Mouse (Mus musculus): ENCODE measurements around the gene Epn1. TPM values are rescaled to one million over a fixed set of nuclear protein-coding genes. Genes with fewer than 3 reads are reported as not detected.
"Not testable (repeated sequence)": the region's sequence is repeated elsewhere in the genome, so short reads cannot be mapped to it uniquely, and the experiment has no call there.

Epn1 gene
- polyA plus RNA-seq, 1 experiment from 2014 or later: 69.1 TPM

GRCm38 (mm10) chr7:5060944-5061773, 18.9 kb upstream of the Epn1 start:
- H3K36me3 ChIP-seq: peaks cover 21% of the 10 kb centered on the region
- under 1% methylated on average over 60 of the region's 60 CpGs for WGBS

GRCm38 (mm10) chr7:5061774-5062359, 18.2 kb upstream of the Epn1 start, which contains the start of gene U2af2:
Gene U2af2, plus strand, starts transcription at chr7:5062143.
- H3K36me3 ChIP-seq: peaks cover 28% of the 10 kb centered on the region
- peaks cover 23% of the 10 kb centered on the region for H3K27me3 ChIP-seq (ENCODE audit: low read depth, poor library complexity, severe bottlenecking)
- H3K4me1 ChIP-seq: peaks cover 39% of the 10 kb centered on the region
- peak; percentile 98 for DNase-seq (ENCODE audit: low spot score)
- H3K4me3 ChIP-seq: peak within 1 kb of the TSS; percentile 65
- peak within 1 kb of the TSS; percentile 97 for H3K27ac ChIP-seq
- H3K9me3 ChIP-seq (replicated peaks): no peaks in the 10 kb centered on the region; the same call in 1 of the 2 replicates
- WGBS: under 1% methylated on average over 63 of the region's 65 CpGs

More at GRCm38 (mm10) chr7:5060944-5061773, 18.9 kb upstream of the Epn1 start:
- peak overlapping the region; percentile 97 for H3K27ac ChIP-seq
- H3K4me3 ChIP-seq: peak overlapping the region; percentile 65
- H3K27me3 ChIP-seq (ENCODE audit: low read depth, poor library complexity, severe bottlenecking): peaks cover 30% of the 10 kb centered on the region
- H3K9me3 ChIP-seq (replicated peaks): no peaks in the 10 kb centered on the region; the same call in 1 of the 2 replicates
- peaks cover 44% of the 10 kb centered on the region for H3K4me1 ChIP-seq
- DNase-seq (ENCODE audit: low spot score): peak; percentile 93

GRCm38 (mm10) chr7:5062360-5063001, 17.6 kb upstream of the Epn1 start:
- DNase-seq (ENCODE audit: low spot score): peak; percentile 86
- Histone ChIP-seq H3K27me3 (ENCODE audit: low read depth, poor library complexity, severe bottlenecking) (peaks cover 17% of the 10 kb centered on the region), H3K9me3 (replicated peaks) (no peaks in the 10 kb centered on the region), H3K4me1 (peaks cover 33% of the 10 kb centered on the region), H3K27ac (peak overlapping the region; percentile 97), H3K36me3 (peaks cover 34% of the 10 kb centered on the region), H3K4me3 (peak overlapping the region; percentile 65)
- WGBS: under 1% methylated on average over 49 of the region's 51 CpGs

DNA sequence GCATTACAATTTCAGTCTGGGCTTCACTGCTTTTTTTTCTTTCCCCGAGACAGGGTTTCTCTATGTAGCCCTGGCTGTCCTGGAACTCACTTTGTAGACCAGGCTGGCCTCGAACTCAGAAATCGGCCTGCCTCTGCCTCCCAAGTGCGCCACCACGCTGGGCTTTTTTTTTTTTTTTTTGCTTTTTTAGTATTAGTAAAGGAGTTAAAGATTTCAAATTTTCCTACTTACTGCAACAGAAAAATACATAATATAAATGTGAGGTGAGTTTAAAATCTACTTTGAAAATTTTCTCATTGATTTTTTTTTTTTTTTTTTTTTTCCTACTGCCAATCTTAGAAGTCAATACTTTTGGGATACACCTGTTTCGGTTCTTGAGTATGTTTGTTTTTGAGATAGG, 15.1 kb upstream of the Epn1 start:
- H3K4me1 ChIP-seq: peaks cover 30% of the 10 kb centered on the region
- H3K4me3 ChIP-seq: 0 out of 2 replicates have a peak overlapping the region, but pooled peaks have one; percentile 65
- no peak overlapping the region for H3K27ac ChIP-seq
- no peak for DNase-seq (ENCODE audit: low spot score)
- no peaks in the 10 kb centered on the region for H3K9me3 ChIP-seq (replicated peaks)
- H3K36me3 ChIP-seq: peaks cover 58% of the 10 kb centered on the region
- no peaks in the 10 kb centered on the region for H3K27me3 ChIP-seq (ENCODE audit: low read depth, poor library complexity, severe bottlenecking)
- WGBS: 95% methylated on average over 6 of the region's 6 CpGs

- Histone ChIP-seq H3K27ac (no peak overlapping the region), H3K36me3 (peaks cover 98% of the 10 kb centered on the region), H3K9me3 (replicated peaks) (no peaks in the 10 kb centered on the region), H3K4me3 (no peak overlapping the region), H3K27me3 (ENCODE audit: low read depth, poor library complexity, severe bottlenecking) (no peaks in the 10 kb centered on the region), H3K4me1 (no peaks in the 10 kb centered on the region)
- no peak for DNase-seq (ENCODE audit: low spot score)
- 89% methylated on average over 1 of the region's 1 CpGs for WGBS
Measured at GRCm38 (mm10) chr7:5073586-5073985, 6.4 kb upstream of the Epn1 start.

- DNase-seq (ENCODE audit: low spot score): no peak
- peaks cover 95% of the 10 kb centered on the region for H3K36me3 ChIP-seq
- H3K4me1 ChIP-seq: peaks cover 3% of the 10 kb centered on the region; the same call in 1 of the 2 replicates
- no peak overlapping the region for H3K4me3 ChIP-seq
- no peak overlapping the region for H3K27ac ChIP-seq
- no peaks in the 10 kb centered on the region for H3K9me3 ChIP-seq (replicated peaks)
- 95% methylated on average over 5 of the region's 5 CpGs for WGBS
- no peaks in the 10 kb centered on the region for H3K27me3 ChIP-seq (ENCODE audit: low read depth, poor library complexity, severe bottlenecking)
Measured at GRCm38 (mm10) chr7:5074984-5075383, 5.1 kb upstream of the Epn1 start.

- Histone ChIP-seq H3K9me3 (replicated peaks) (no peaks in the 10 kb centered on the region), H3K4me1 (peaks cover 14% of the 10 kb centered on the region), H3K36me3 (peaks cover 77% of the 10 kb centered on the region), H3K27me3 (ENCODE audit: low read depth, poor library complexity, severe bottlenecking) (no peaks in the 10 kb centered on the region), H3K27ac (no peak overlapping the region), H3K4me3 (no peak overlapping the region)
- 94% methylated on average over 2 of the region's 2 CpGs for WGBS
- DNase-seq (ENCODE audit: low spot score): no peak
Measured at GRCm38 (mm10) chr7:5076931-5077330, 3.1 kb upstream of the Epn1 start.

DNA sequence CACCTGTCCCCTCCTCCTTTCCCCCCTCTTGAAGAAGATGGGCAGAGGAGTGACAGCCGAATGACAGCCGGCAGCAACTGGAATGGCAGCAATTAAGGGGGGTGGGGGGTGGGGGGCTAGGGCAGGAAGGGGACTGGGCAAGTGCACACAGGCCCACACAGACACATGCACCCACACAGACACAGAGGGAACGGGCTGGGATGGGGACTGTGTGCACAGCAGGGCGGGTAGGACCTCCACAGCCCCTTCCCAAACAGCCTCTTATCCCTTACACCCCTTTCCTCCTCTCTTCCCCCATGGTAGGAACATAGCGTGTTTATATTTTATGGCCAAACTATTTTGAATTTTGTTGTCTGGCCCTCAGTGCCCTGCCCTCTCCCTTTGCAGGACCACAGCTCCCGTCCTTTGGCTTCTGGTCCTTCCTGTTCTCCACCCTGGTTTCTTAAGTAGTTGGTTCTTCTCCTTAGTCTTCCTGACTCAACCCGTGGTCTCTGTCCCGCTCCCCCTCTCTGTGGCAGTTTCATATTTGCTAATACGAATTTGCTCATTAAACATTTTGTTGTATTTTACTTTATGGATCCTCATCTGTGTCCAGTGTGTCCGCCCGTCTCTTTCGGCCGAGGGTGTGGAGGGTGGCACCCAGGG, 548 bp upstream of the Epn1 start:
- H3K27ac ChIP-seq: peak overlapping the region; percentile 89; the same call in 1 of the 2 replicates
- 60% methylated on average over 11 of the region's 13 CpGs for WGBS
- H3K4me3 ChIP-seq: peak overlapping the region; percentile 81
- H3K27me3 ChIP-seq (ENCODE audit: low read depth, poor library complexity, severe bottlenecking); DNase-seq (ENCODE audit: low spot score); H3K9me3 ChIP-seq (replicated peaks): not testable (repeated sequence)
- peaks cover 14% of the 10 kb centered on the region for H3K4me1 ChIP-seq
- H3K36me3 ChIP-seq: peaks cover 74% of the 10 kb centered on the region

- H3K9me3 ChIP-seq (replicated peaks): no peaks in the 10 kb centered on the region
- H3K4me1 ChIP-seq: peaks cover 14% of the 10 kb centered on the region
- H3K27ac ChIP-seq: peak overlapping the region; percentile 89
- peaks cover 75% of the 10 kb centered on the region for H3K36me3 ChIP-seq
- WGBS: 23% methylated on average over 6 of the region's 6 CpGs
- no peaks in the 10 kb centered on the region for H3K27me3 ChIP-seq (ENCODE audit: low read depth, poor library complexity, severe bottlenecking)
- DNase-seq (ENCODE audit: low spot score): no peak
- H3K4me3 ChIP-seq: peak overlapping the region; percentile 81
Measured at GRCm38 (mm10) chr7:5080815-5081214, 780 bp downstream of the Epn1 start.

DNA sequence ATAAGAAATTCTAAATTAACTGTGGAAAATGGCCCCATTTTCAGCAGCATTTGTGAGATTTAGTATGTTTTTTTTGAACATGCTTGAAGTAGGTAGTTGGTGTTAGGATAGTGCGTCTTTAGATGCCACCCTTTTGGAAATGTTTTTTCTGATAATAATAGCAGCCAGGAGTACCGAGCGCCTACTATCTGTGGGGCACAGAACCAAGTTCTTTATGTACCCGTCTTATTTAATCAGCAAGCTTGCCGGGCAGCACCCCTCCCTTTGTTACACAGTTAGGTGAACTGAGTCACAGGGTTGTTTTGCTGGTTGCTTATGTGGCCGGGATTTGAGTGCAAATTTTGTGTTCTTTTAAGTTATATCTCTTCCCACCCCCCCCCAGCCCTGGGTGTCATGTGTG, 1.2 kb downstream of the Epn1 start:
- no peak for DNase-seq (ENCODE audit: low spot score)
- Histone ChIP-seq H3K9me3 (replicated peaks) (no peaks in the 10 kb centered on the region), H3K4me1 (peaks cover 17% of the 10 kb centered on the region), H3K36me3 (peaks cover 76% of the 10 kb centered on the region), H3K4me3 (peak overlapping the region; percentile 81), H3K27me3 (ENCODE audit: low read depth, poor library complexity, severe bottlenecking) (no peaks in the 10 kb centered on the region), H3K27ac (no peak overlapping the region)
- 79% methylated on average over 6 of the region's 6 CpGs for WGBS

- Histone ChIP-seq H3K4me3 (no peak overlapping the region), H3K27ac (no peak overlapping the region), H3K4me1 (peaks cover 22% of the 10 kb centered on the region), H3K9me3 (replicated peaks) (no peaks in the 10 kb centered on the region), H3K36me3 (peaks cover 75% of the 10 kb centered on the region), H3K27me3 (ENCODE audit: low read depth, poor library complexity, severe bottlenecking) (no peaks in the 10 kb centered on the region)
- WGBS: 97% methylated on average over 2 of the region's 2 CpGs
- no peak for DNase-seq (ENCODE audit: low spot score)
Measured at GRCm38 (mm10) chr7:5081939-5082338, 1.9 kb downstream of the Epn1 start.

DNA sequence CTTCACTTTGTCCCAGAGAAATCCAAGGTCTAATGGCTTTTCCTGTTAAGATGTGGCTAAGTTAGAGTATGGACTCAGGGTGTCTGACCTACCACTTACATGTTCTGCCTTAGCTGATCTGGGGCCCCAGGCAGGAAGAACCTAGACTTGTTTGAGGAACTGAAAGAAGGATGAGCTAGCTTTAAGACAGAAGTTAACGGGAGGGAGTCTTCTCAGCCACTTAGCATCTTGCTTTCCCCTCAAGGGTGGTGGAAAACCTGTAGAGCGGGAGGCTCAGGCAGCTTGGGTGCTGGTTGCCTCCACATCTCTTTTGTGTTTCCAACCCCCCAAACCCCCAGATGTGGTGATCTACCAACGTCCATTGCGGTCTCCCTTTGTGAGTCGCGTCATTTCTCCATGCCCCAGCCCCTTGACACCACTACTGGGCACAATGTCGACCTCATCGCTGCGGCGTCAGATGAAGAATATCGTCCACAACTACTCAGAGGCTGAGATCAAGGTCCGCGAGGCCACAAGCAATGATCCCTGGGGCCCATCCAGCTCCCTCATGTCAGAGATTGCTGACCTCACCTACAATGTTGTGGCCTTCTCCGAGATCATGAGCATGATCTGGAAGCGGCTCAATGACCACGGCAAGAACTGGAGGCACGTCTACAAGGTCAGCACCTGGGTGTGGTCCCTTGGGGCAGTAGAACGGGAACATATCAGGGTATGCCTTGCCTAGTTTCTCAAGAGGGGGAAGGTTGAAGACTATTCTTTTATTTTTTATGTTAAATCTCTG, 3.5 kb downstream of the Epn1 start:
- Histone ChIP-seq H3K36me3 (peaks cover 75% of the 10 kb centered on the region), H3K9me3 (replicated peaks) (no peaks in the 10 kb centered on the region), H3K27ac (no peak overlapping the region), H3K27me3 (ENCODE audit: low read depth, poor library complexity, severe bottlenecking) (no peaks in the 10 kb centered on the region), H3K4me1 (peaks cover 28% of the 10 kb centered on the region), H3K4me3 (no peak overlapping the region)
- WGBS: 94% methylated on average over 18 of the region's 18 CpGs
- no peak for DNase-seq (ENCODE audit: low spot score)

Measured in limb, embryonic 10.5 days (tissue).